Mouse (Mus musculus): ENCODE results near the gene Epn3.

DNA sequence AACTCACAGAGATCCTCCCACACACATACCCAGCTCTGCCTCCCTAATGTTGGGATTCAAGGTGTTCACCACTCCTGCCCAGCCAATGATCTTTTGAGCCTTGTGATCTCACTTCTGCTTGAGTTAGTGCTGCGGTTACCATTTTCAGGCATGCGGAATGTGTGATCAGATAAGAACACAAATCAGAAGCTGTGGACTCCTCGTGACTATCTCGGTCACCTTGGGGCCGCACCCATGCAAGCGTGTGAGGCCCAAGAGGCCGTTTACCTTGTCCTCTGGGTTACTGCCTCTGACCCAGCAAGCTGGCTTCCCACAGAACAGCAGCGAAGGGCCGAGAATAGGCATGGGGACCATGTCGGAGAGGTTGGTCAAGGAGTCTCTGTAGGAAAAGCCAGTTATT is 9.2 kb upstream of the Epn3 start:
- no peak for TF ChIP-seq CTCF (conservative IDR thresholded peaks at IDR 0.05 in 1 of 2, IDR thresholded peaks at IDR 0.05 in 1 of 2; ENCODE audit: low read depth in 2 of 2, low read length in 2 of 2)
- TF ChIP-seq E2F4 (IDR thresholded peaks at IDR 0.05; ENCODE audit: insufficient replicate concordance, low read depth, low read length) = no peak
- no peak for TF ChIP-seq POLR2A (IDR thresholded peaks at IDR 0.05; ENCODE audit: low read depth, low read length)
- TF ChIP-seq ETS1 (conservative IDR thresholded peaks at IDR 0.05; ENCODE audit: low read depth, low read length) = no peak
- no peak for TF ChIP-seq CHD2 (IDR thresholded peaks at IDR 0.05; ENCODE audit: low read length)
- TF ChIP-seq MXI1 (IDR thresholded peaks at IDR 0.05; ENCODE audit: low read depth, low read length) = no peak
- TF ChIP-seq BHLHE40 (IDR thresholded peaks at IDR 0.05; ENCODE audit: low read depth, low read length) = no peak
- TF ChIP-seq TBP (conservative IDR thresholded peaks at IDR 0.05; ENCODE audit: low read depth, low read length) = no peak
- no peak for TF ChIP-seq EP300 (IDR thresholded peaks at IDR 0.05; ENCODE audit: low read length)
- TF ChIP-seq RCOR1 (conservative IDR thresholded peaks at IDR 0.05; ENCODE audit: low read depth, low read length) = no peak
- TF ChIP-seq ELF1 (IDR thresholded peaks at IDR 0.05; ENCODE audit: low read depth, low read length) = no peak
- no peak for TF ChIP-seq HCFC1 (IDR thresholded peaks at IDR 0.05; ENCODE audit: low read depth, low read length)

All from CH12.LX (cell line).